Mouse (Mus musculus) bone marrow macrophage, adult 2 months (primary cell): ENCODE measurements around the gene Panx3.

ENCODE experiments used
- CTCF ChIP-seq: IDR thresholded peaks from 2 replicates; pipeline ENCODE4 v1.5.1; 2012; ENCODE audit warnings: low read depth, mild to moderate bottlenecking, low read length, moderate library complexity
- POLR2A ChIP-seq: IDR thresholded peaks from 2 replicates; pipeline ENCODE4 v1.6.1; 2012; ENCODE audit warnings: mild to moderate bottlenecking, low read depth, low read length, borderline replicate concordance

DNA sequence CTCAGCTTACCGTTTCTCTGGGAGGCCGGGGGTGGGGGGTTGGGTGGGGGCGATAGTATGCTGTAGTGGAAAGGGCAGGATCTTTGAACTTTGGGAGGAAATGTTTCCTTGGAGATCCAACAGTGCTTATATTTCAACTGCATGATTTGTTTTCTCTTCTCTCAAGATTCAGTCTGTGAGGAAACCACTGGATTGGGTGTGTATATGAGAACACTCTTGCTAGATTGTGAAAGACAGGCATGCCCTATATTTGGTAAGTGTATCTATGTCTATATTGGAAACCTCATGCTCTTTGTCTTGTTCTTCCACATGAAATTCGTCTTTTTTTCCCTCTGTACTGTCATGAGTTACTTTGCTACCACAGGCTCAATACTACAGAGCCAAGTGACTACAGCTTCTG lies 643 bp upstream of the Panx3 start:
- no peak for TF ChIP-seq POLR2A
- TF ChIP-seq CTCF, result no peak
